Mouse (Mus musculus) ES-Bruce4 (cell line): ENCODE results near the gene Fars2. TPM values are rescaled to one million over a fixed set of nuclear protein-coding genes. Genes with fewer than 3 reads are reported as not detected.

Experiments used
- H3K27ac ChIP-seq: 2 replicates; pipeline ENCODE4 v1.5.1; 2012; ENCODE audit warnings: low read length, inconsistent platforms; ENCODE audit not compliant: insufficient read depth
- H3K27me3 ChIP-seq: 2 replicates; pipeline ENCODE4 v1.6.1; 2012; ENCODE audit warnings: mild to moderate bottlenecking, low read length, inconsistent platforms; ENCODE audit not compliant: control insufficient read depth, poor library complexity, insufficient read depth, severe bottlenecking
- H3K36me3 ChIP-seq: 2 replicates; pipeline ENCODE4 v1.6.1; 2012; ENCODE audit warnings: inconsistent platforms, mild to moderate bottlenecking, low read length, moderate library complexity; ENCODE audit not compliant: control insufficient read depth, poor library complexity, insufficient read depth, severe bottlenecking
- H3K4me1 ChIP-seq: one replicate; pipeline ENCODE4 v1.8.1; 2011; ENCODE audit warnings: low read length; ENCODE audit not compliant: control insufficient read depth, insufficient read depth
- H3K4me3 ChIP-seq: 2 replicates; pipeline ENCODE4 v1.5.1; 2011; ENCODE audit warnings: low read depth, mild to moderate bottlenecking, low read length
- H3K9ac ChIP-seq: 2 replicates; pipeline ENCODE4 v1.6.1; 2012; ENCODE audit warnings: low read depth, mild to moderate bottlenecking, inconsistent platforms; ENCODE audit not compliant: poor library complexity, severe bottlenecking
- H3K9me3 ChIP-seq: replicated peaks from 2 replicates; pipeline ENCODE4 v1.6.1; 2012; ENCODE audit warnings: mild to moderate bottlenecking, low read length, inconsistent platforms; ENCODE audit not compliant: control insufficient read depth, poor library complexity, insufficient read depth, severe bottlenecking
- CTCF ChIP-seq: IDR thresholded peaks from one replicate; pipeline ENCODE4 v1.8.1; 2011; ENCODE audit warnings: low read depth, low read length
- EP300 ChIP-seq: IDR thresholded peaks from 2 replicates; pipeline ENCODE4 v1.6.1; 2011; ENCODE audit warnings: low read depth, low read length; ENCODE audit not compliant: insufficient read depth
- POLR2A ChIP-seq: IDR thresholded peaks from one replicate; pipeline ENCODE4 v1.8.1; 2011; ENCODE audit warnings: low read length; ENCODE audit not compliant: insufficient read depth
- polyA plus RNA-seq: library from polyadenylated mRNA; stranded (reverse); fragments of >200 nt; gene quantifications from 2 replicates; pipeline ENCODE4 v1.2.4, GENCODE M21; 2011; ENCODE audit warnings: low read depth; ENCODE audit not compliant: missing spikeins, insufficient read depth, insufficient read length

Gene Fars2
- polyA plus RNA-seq, 1 experiment, result 23.3 TPM

DNA sequence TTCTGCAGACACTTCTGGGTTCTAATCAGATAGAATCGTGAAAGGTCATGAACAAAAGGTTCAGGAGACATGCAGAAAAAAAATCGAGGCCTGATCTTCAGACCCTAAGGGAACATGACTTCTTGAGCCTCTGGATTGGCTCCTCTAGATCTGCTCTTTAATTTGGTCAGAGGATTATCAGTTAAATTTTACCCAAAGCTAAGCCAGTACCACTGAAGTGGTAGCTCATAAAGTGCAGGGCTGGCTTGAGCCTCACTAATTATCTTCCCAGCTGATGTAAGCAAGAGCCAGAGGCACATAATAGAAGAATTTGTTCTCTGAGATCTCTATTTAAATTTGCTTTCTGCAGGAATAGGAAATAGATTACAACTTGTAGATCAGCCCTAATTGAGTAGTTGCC, 188.1 kb downstream of the Fars2 start:
- H3K36me3 ChIP-seq, result no peaks in the 10 kb centered on the region; the same call in 1 of the 2 replicates
- no peaks in the 10 kb centered on the region for H3K27me3 ChIP-seq
- H3K4me1 ChIP-seq, result no peaks in the 10 kb centered on the region
- H3K27ac ChIP-seq, result no peak overlapping the region
- no peak overlapping the region for H3K9ac ChIP-seq
- H3K4me3 ChIP-seq, result no peak overlapping the region
- no peaks in the 10 kb centered on the region for H3K9me3 ChIP-seq
- TF ChIP-seq POLR2A, result no peak
- TF ChIP-seq EP300, result no peak
- TF ChIP-seq CTCF, result no peak

DNA sequence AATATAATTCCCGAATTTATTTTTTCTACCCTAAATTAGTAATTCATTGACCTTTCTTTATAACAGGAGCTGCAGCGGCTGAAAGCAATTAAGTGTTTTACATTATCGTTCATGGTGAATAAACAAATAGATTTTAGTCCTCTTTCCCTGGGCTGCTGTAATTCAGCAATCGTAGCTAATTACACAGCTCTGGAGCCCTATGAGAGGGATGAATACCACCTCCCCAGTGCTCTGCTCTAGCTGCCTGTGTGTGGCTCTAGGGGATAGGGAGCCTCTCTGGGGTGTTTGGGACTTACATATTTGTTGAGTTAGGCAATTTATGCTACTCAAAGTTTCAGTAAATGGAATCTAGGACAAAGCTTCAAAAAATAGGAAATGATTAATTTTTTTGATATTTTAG, 190.2 kb downstream of the Fars2 start:
- H3K27ac ChIP-seq, result no peak overlapping the region
- no peaks in the 10 kb centered on the region; the same call in 1 of the 2 replicates for H3K36me3 ChIP-seq
- TF ChIP-seq POLR2A, result no peak
- no peak for TF ChIP-seq EP300
- TF ChIP-seq CTCF, result no peak
- H3K27me3 ChIP-seq, result no peaks in the 10 kb centered on the region
- no peaks in the 10 kb centered on the region for H3K4me1 ChIP-seq
- H3K4me3 ChIP-seq, result no peak overlapping the region
- no peak overlapping the region for H3K9ac ChIP-seq
- H3K9me3 ChIP-seq, result no peaks in the 10 kb centered on the region

DNA sequence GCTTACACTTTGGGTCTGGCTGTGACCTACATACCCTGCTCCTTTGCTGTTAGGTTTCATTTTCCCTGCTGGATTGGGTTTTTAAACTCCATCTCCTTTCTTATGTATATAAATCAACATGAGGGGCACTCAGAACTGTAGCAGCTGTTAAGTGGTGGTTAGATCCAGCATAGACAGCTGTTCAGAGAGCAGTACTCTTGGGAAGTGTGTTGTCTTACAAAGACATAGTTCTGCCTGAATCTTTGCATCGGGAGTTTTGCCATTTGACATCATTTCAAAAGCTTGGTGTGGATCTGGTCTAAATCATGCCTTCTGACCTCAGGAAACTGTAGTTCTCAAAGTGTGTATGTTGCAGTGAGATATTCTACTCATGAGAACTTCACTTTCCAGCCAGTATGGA, 191.9 kb downstream of the Fars2 start:
- no peak overlapping the region for H3K27ac ChIP-seq
- TF ChIP-seq POLR2A, result no peak
- no peak for TF ChIP-seq EP300
- no peak overlapping the region for H3K4me3 ChIP-seq
- no peaks in the 10 kb centered on the region for H3K27me3 ChIP-seq
- H3K36me3 ChIP-seq, result no peaks in the 10 kb centered on the region; the same call in 1 of the 2 replicates
- H3K9me3 ChIP-seq, result no peaks in the 10 kb centered on the region
- no peaks in the 10 kb centered on the region for H3K4me1 ChIP-seq
- no peak overlapping the region for H3K9ac ChIP-seq

DNA sequence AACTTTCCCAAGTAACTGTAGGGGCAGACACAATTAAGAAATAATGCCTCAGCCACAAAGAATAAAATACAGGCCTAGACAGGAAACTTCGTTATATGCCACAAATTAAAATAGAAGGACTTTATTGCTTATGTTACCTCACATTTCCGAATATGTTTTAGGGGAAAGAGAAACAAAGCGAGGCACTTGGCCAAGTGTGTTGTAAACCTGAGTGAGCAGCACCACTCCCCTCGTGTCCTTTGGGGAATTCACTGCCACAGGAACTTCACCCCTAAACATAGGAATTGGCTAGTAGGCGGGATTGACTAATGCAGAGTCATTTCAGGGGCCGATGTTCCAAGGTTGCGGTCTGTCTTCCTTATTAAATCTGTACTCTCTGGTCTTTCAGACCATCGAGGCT, 197.0 kb downstream of the Fars2 start:
- Histone ChIP-seq H3K4me3 (no peak overlapping the region), H3K9ac (no peak overlapping the region), H3K4me1 (no peaks in the 10 kb centered on the region), H3K9me3 (no peaks in the 10 kb centered on the region), H3K27ac (no peak overlapping the region), H3K36me3 (no peaks in the 10 kb centered on the region), H3K27me3 (no peaks in the 10 kb centered on the region)
- no peak for TF ChIP-seq EP300
- TF ChIP-seq POLR2A, result no peak
- no peak for TF ChIP-seq CTCF

DNA sequence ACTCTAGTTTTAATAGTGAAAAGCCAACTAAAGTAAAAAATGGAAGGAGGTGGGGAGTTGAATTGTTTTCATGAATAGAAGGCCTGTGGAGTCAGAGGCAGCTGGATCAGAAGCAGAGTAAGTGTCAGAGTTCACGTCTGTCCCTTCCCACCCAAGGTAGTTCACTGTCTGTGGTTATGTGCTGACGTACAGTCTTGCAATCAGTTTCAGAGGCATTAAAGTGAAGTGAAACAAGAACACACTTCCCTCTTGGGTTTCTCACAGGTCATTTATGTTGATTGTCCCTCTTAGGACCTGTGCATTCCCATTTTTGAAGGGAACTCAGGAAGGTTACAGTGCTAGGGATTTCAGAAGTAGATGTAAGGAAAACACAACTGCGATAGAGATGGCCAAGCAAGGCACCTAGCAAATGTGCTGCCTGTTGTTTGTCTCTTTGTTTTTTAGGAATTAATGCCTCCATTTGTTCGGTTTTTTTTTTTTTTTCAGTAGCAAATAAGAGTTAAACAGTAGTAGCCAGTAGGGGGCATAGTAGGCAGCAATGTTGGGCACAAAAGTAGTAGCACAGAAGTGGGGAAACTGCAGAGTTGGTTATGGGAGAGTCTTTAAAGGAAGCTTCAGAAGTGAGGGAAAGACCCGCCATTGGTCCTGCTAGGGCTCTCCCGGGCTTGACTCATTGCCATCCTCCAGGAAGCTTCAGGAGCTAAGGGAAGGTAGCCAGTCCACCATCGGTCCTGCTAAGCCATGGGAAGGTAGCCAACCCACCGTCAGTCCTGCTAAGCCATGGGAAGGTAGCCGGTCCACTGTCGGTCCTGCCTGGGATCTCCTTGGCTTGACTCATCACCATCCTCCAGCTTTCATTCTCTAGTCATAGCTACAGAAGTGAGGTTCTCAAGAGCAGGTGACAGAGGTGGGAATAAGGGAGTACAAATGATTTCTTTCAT, 197.9 kb downstream of the Fars2 start:
- Histone ChIP-seq H3K27me3 (no peaks in the 10 kb centered on the region), H3K4me3 (no peak overlapping the region), H3K9me3 (no peaks in the 10 kb centered on the region), H3K4me1 (no peaks in the 10 kb centered on the region), H3K27ac (no peak overlapping the region), H3K9ac (no peak overlapping the region), H3K36me3 (no peaks in the 10 kb centered on the region)
- TF ChIP-seq CTCF, result no peak
- no peak for TF ChIP-seq POLR2A
- no peak for TF ChIP-seq EP300

DNA sequence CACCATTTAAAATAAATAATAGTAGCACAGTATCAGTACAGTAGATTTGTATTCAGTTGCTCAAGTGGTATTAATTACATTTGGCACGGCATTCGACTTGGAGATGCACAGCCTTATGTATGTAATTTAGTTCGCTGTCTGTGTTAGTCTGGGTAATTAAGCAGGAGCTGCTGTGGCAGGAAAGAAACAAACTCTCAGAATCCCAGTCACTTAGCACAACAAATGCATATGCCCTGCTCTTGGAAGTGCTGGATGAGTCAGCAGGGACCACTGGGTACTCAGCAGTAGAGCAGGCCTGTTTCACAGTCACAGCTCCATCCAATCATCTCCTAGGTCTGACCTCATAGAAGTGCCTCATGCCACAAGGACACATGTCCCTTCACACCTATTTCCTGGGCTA, 200.6 kb downstream of the Fars2 start:
- H3K36me3 ChIP-seq, result no peaks in the 10 kb centered on the region
- no peak overlapping the region for H3K4me3 ChIP-seq
- TF ChIP-seq POLR2A, result no peak
- no peaks in the 10 kb centered on the region for H3K27me3 ChIP-seq
- H3K9me3 ChIP-seq, result no peaks in the 10 kb centered on the region
- no peaks in the 10 kb centered on the region for H3K4me1 ChIP-seq
- no peak overlapping the region for H3K27ac ChIP-seq
- no peak overlapping the region for H3K9ac ChIP-seq
